Mouse (Mus musculus) right cerebral cortex, adult 2 months (tissue): ENCODE measurements around the gene Triobp.
A peak's percentile ranks its signal among the peaks of the same experiment; 100 is the strongest.

Source experiments
- DNase-seq, 2 experiments: peaks; one replicate each; pipeline ENCODE4 v3.0.0; 2021 to 2022; ENCODE audit warnings: low spot score in 2 of 2

The Triobp gene

GRCm38 (mm10) chr15:78962885-78963284 is 15.4 kb downstream of the Triobp start:
- peak; percentile 30 to 42 for DNase-seq

- DNase-seq = no peak
These were observed 24.1 kb downstream of the Triobp start for GRCm38 (mm10) chr15:78971626-78972025.

GRCm38 (mm10) chr15:78973950-78974349 is 26.4 kb downstream of the Triobp start:
- no peak for DNase-seq

GRCm38 (mm10) chr15:78977676-78978159 is 30.2 kb downstream of the Triobp start:
- DNase-seq = no peak

- DNase-seq = no peak
These were observed 31.4 kb downstream of the Triobp start for GRCm38 (mm10) chr15:78978875-78979274.

GRCm38 (mm10) chr15:78980084-78980483 is 32.6 kb downstream of the Triobp start:
- DNase-seq = no peak

- peak; percentile 29 to 46 for DNase-seq
These were observed 35.3 kb downstream of the Triobp start for GRCm38 (mm10) chr15:78982658-78983435.

GRCm38 (mm10) chr15:78983436-78984285 is 36.1 kb downstream of the Triobp start:
- DNase-seq = peak; percentile 25 to 33

- peak in 1 of 2 experiments; percentile 17 for DNase-seq
These were observed 36.8 kb downstream of the Triobp start for GRCm38 (mm10) chr15:78984286-78984778.

- no peak for DNase-seq
These were observed 39.2 kb downstream of the Triobp start for GRCm38 (mm10) chr15:78986536-78987220.

- peak; percentile 85 to 90 for DNase-seq
These were observed 41.0 kb downstream of the Triobp start for GRCm38 (mm10) chr15:78988499-78988971.

- no peak for DNase-seq
These were observed 41.9 kb downstream of the Triobp start for GRCm38 (mm10) chr15:78989152-78990092.

- DNase-seq = no peak
These were observed 42.6 kb downstream of the Triobp start for GRCm38 (mm10) chr15:78990093-78990463.

GRCm38 (mm10) chr15:78990970-78991525 is 43.5 kb downstream of the Triobp start:
- DNase-seq = no peak

GRCm38 (mm10) chr15:78992235-78992634 is 44.7 kb downstream of the Triobp start:
- DNase-seq = no peak

GRCm38 (mm10) chr15:78992925-78993324 is 45.4 kb downstream of the Triobp start:
- DNase-seq = no peak

- DNase-seq = no peak
These were observed 48.4 kb downstream of the Triobp start for GRCm38 (mm10) chr15:78995916-78996315.

GRCm38 (mm10) chr15:78996663-78997062 is 49.1 kb downstream of the Triobp start:
- DNase-seq = no peak

GRCm38 (mm10) chr15:78998348-78998747 is 50.8 kb downstream of the Triobp start:
- no peak for DNase-seq

GRCm38 (mm10) chr15:78999586-78999985 is 52.1 kb downstream of the Triobp start:
- DNase-seq = no peak
